Mouse (Mus musculus) forebrain, embryonic 16.5 days (tissue): ENCODE measurements at regions not wholly inside any gene's neighbourhood (a gene's known extent, or its start where the extent isn't known, plus 50 kb on each side); places are given as distances from the start of the nearest gene placed in this dataset.

ENCODE experiments used
- ATAC-seq: fragments of 200-750 bp; cut with Nextera tagmentation; 2 replicates; pipeline ENCODE4 v1.8.0; 2017; ENCODE audit warnings: mild to moderate bottlenecking, moderate library complexity
- H3K27ac ChIP-seq: fragments of 300-500 bp; sonication (generic); 2 replicates; pipeline ENCODE4 v1.5.1; 2014; ENCODE audit warnings: low read length, control low read depth
- H3K27me3 ChIP-seq: fragments of 300-500 bp; sonication (generic); replicated peaks from 2 replicates; pipeline ENCODE4 v1.6.1; 2014; ENCODE audit warnings: low read length; ENCODE audit not compliant: control insufficient read depth, insufficient read depth
- H3K36me3 ChIP-seq: fragments of 300-500 bp; sonication (generic); 2 replicates; pipeline ENCODE4 v1.6.1; 2014; ENCODE audit not compliant: control insufficient read depth, insufficient read depth
- H3K4me1 ChIP-seq: fragments of 300-500 bp; sonication (generic); replicated peaks from 2 replicates; pipeline ENCODE4 v1.6.1; 2014; ENCODE audit warnings: low read length; ENCODE audit not compliant: control insufficient read depth, insufficient read depth
- H3K4me2 ChIP-seq: fragments of 300-500 bp; sonication (generic); 2 replicates; pipeline ENCODE4 v1.6.1; 2014; ENCODE audit warnings: mild to moderate bottlenecking, low read length, control low read depth
- H3K4me3 ChIP-seq: fragments of 300-500 bp; sonication (generic); replicated peaks from 2 replicates; pipeline ENCODE4 v1.5.1; 2014; ENCODE audit warnings: mild to moderate bottlenecking, low read length, control low read depth
- H3K9ac ChIP-seq: fragments of 300-500 bp; sonication (generic); replicated peaks from 2 replicates; pipeline ENCODE4 v1.6.1; 2014; ENCODE audit warnings: low read depth, low read length, control low read depth
- H3K9me3 ChIP-seq: fragments of 300-500 bp; sonication (generic); 2 replicates; pipeline ENCODE4 v1.6.1; 2016; ENCODE audit warnings: low read length; ENCODE audit not compliant: control insufficient read depth
- WGBS: fragments of 180-500 bp; shearing (Covaris S2); extraction: QIAGEN DNeasy Blood & Tissue Kit; methylation state at CpG from one replicate; pipeline ENCODE4 v1.1.7; 2014; 5-methylcytosine and 5-hydroxymethylcytosine counted together

DNA sequence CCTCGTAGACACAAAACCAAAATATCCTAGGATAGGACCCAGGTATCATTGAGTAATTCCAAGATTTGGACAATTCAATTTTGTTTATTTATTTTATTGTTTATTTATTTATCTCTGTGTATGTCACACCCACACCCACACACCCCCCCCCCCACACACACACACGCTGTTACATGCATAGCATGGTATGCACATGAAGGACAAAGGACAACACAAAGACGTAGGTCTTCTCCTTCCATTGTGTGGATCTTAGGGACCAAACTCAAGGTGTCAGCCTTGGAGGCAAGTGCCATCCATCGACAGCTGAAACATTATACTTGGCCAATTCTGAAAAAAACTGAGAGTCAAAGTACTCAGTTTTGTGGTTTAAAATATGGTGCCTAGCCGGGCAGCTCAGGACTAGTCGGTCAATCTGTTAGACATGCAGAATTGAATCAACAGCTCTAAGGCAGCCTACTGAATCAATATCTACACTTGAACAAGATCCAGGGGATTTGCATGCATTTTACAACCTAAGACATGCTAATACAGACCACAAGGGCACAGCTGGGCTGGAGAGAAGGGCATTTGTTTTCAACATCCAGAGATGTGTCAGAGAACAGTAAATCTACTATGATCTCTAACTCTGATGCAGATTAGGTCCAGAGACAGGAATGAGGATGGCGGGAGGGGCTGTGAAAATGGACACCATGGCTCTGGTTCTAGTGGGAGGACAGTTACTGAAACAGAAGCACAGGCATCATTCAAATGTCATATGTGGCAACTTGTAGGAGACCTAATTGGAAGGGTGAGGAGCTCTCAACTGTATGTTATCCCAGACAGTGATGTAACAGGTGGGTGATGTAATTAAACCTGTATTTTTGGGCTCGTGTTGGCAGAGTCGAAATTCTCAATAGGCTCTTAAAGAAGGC, 143.9 kb upstream of the Adgrl2 start:
- no peak for ATAC-seq
- H3K9ac ChIP-seq, result no peak overlapping the region
- no peaks in the 10 kb centered on the region for H3K4me1 ChIP-seq
- H3K9me3 ChIP-seq, result no peaks in the 10 kb centered on the region
- WGBS, result 79% methylated on average over 9 of the region's 9 CpGs
- no peak overlapping the region for H3K27ac ChIP-seq
- no peaks in the 10 kb centered on the region for H3K36me3 ChIP-seq
- no peak overlapping the region for H3K4me2 ChIP-seq
- H3K4me3 ChIP-seq, result no peak overlapping the region
- H3K27me3 ChIP-seq, result no peaks in the 10 kb centered on the region

DNA sequence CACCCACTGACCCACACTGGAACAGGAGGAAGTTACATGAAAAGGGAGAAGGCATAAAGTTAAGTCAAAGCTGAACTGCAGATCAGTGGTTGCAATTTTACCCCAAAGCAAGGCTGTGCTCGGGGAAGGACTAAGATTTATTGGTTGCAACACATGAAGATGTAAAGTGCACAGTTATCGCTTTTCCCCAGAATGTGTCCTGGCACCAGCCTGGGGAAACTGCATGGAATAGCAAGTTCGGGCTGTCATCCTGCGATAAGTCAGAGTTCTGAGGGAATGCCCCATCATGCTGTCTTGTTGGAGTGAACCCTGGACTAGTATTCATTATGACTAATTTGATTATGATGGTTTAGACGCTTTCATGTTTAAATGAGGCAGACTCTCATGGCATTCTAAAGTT, 128.5 kb upstream of the Adgrl2 start:
- Histone ChIP-seq H3K27ac (no peak overlapping the region), H3K9ac (no peak overlapping the region), H3K4me2 (no peak overlapping the region), H3K27me3 (no peaks in the 10 kb centered on the region), H3K9me3 (no peaks in the 10 kb centered on the region), H3K4me3 (no peak overlapping the region), H3K4me1 (0 out of 2 replicates have a peak, but pooled peaks cover 2% of the 10 kb centered on the region), H3K36me3 (no peaks in the 10 kb centered on the region)
- ATAC-seq, result no peak
- 90% methylated on average over 5 of the region's 5 CpGs for WGBS

DNA sequence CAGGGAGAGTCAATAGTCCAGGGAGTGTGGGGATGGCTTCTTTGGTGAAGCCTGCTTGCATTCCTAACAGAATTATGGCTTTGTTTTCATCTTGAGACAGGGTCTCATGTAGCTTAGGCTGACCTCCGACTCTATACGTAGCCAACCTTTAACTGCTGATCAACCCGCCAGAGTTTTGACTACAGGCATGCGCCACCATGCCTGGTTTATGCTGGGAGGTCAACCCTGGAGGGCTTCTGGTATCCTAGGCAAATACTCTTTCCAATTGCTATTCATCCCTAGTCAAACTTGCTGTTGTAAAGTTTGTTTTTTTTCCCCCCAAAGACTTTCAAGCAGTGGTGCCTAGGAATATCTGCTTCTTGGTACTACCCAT, 127.3 kb upstream of the Adgrl2 start:
- 84% methylated on average over 4 of the region's 4 CpGs for WGBS
- no peak for ATAC-seq
- Histone ChIP-seq H3K27ac (no peak overlapping the region), H3K36me3 (no peaks in the 10 kb centered on the region), H3K4me1 (0 out of 2 replicates have a peak, but pooled peaks cover 2% of the 10 kb centered on the region), H3K4me2 (no peak overlapping the region), H3K9me3 (no peaks in the 10 kb centered on the region), H3K4me3 (no peak overlapping the region), H3K9ac (no peak overlapping the region), H3K27me3 (no peaks in the 10 kb centered on the region)

GRCm38 (mm10) chr3:149117018-149117683, 126.8 kb upstream of the Adgrl2 start:
- ATAC-seq, result no peak
- 76% methylated on average over 6 of the region's 6 CpGs for WGBS
- Histone ChIP-seq H3K9ac (no peak overlapping the region), H3K27me3 (no peaks in the 10 kb centered on the region), H3K4me3 (no peak overlapping the region), H3K9me3 (no peaks in the 10 kb centered on the region), H3K4me2 (no peak overlapping the region), H3K27ac (no peak overlapping the region), H3K4me1 (0 out of 2 replicates have a peak, but pooled peaks cover 2% of the 10 kb centered on the region), H3K36me3 (no peaks in the 10 kb centered on the region)

GRCm38 (mm10) chr3:149116604-149117003, 126.2 kb upstream of the Adgrl2 start:
- no peak overlapping the region for H3K4me3 ChIP-seq
- no peak for ATAC-seq
- whole genome bisulfite sequencing, result 91% methylated on average over 11 of the region's 11 CpGs
- H3K9me3 ChIP-seq, result no peaks in the 10 kb centered on the region
- no peak overlapping the region for H3K4me2 ChIP-seq
- no peak overlapping the region for H3K9ac ChIP-seq
- no peaks in the 10 kb centered on the region for H3K36me3 ChIP-seq
- no peak overlapping the region for H3K27ac ChIP-seq
- H3K27me3 ChIP-seq, result no peaks in the 10 kb centered on the region
- H3K4me1 ChIP-seq, result 0 out of 2 replicates have a peak, but pooled peaks cover 2% of the 10 kb centered on the region

GRCm38 (mm10) chr3:149115901-149116300, 125.5 kb upstream of the Adgrl2 start:
- no peak overlapping the region for H3K27ac ChIP-seq
- no peaks in the 10 kb centered on the region for H3K9me3 ChIP-seq
- H3K36me3 ChIP-seq, result no peaks in the 10 kb centered on the region
- H3K9ac ChIP-seq, result no peak overlapping the region
- WGBS, result 50% methylated on average over 12 of the region's 12 CpGs
- H3K4me1 ChIP-seq, result 0 out of 2 replicates have a peak, but pooled peaks cover 2% of the 10 kb centered on the region
- H3K4me3 ChIP-seq, result no peak overlapping the region
- H3K27me3 ChIP-seq, result no peaks in the 10 kb centered on the region
- ATAC-seq, result no peak
- H3K4me2 ChIP-seq, result no peak overlapping the region

DNA sequence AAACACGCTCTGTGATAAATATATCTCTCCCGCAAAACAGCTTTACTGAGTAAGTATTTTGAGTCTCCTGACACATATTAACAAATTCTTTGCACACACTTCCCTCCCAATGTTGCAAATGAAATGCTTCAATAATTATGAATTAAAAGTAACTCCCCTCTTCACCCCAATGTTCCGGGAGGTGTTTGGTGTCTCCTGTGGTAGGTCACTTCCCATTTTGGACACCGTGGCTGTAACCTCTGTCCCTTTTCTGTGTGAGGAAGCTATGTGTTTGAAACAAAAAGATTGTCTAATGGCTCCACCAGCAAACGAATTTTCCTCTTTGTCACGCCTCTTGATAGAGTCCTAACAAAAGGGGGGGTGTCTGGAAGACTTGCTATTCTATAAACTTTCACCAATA, 122.5 kb upstream of the Adgrl2 start:
- H3K36me3 ChIP-seq, result no peaks in the 10 kb centered on the region
- WGBS, result 78% methylated on average over 6 of the region's 6 CpGs
- H3K9me3 ChIP-seq, result no peaks in the 10 kb centered on the region
- H3K4me1 ChIP-seq, result 0 out of 2 replicates have a peak, but pooled peaks cover 2% of the 10 kb centered on the region
- no peaks in the 10 kb centered on the region for H3K27me3 ChIP-seq
- no peak overlapping the region for H3K27ac ChIP-seq
- H3K4me3 ChIP-seq, result no peak overlapping the region
- no peak for ATAC-seq
- H3K9ac ChIP-seq, result no peak overlapping the region
- H3K4me2 ChIP-seq, result no peak overlapping the region

- WGBS, result 69% methylated on average over 19 of the region's 19 CpGs
- Histone ChIP-seq H3K4me3 (no peak overlapping the region), H3K27me3 (no peaks in the 10 kb centered on the region), H3K27ac (no peak overlapping the region), H3K9ac (no peak overlapping the region), H3K9me3 (no peaks in the 10 kb centered on the region), H3K4me2 (no peak overlapping the region), H3K36me3 (no peaks in the 10 kb centered on the region), H3K4me1 (0 out of 2 replicates have a peak, but pooled peaks cover 2% of the 10 kb centered on the region)
- ATAC-seq, result no peak
These were observed 121.4 kb upstream of the Adgrl2 start for GRCm38 (mm10) chr3:149111529-149112439.

- ATAC-seq, result no peak
- Histone ChIP-seq H3K36me3 (no peaks in the 10 kb centered on the region), H3K27ac (no peak overlapping the region), H3K4me1 (0 out of 2 replicates have a peak, but pooled peaks cover under 1% of the 10 kb centered on the region), H3K9ac (no peak overlapping the region), H3K4me3 (no peak overlapping the region), H3K27me3 (no peaks in the 10 kb centered on the region), H3K4me2 (no peak overlapping the region), H3K9me3 (no peaks in the 10 kb centered on the region)
- 68% methylated on average over 9 of the region's 9 CpGs for WGBS
These were observed 120.5 kb upstream of the Adgrl2 start for GRCm38 (mm10) chr3:149110831-149111230.
